Mouse (Mus musculus) liver (tissue): ENCODE results near the gene Zfyve19.

ENCODE experiments used
- DNase-seq: peaks from one replicate; pipeline ENCODE4 v3.0.0-alpha.2; 2020; ENCODE audit warnings: mixed read lengths

Zfyve19 gene

GRCm38 (mm10) chr2:119254976-119255375, 46.6 kb downstream of the Zfyve19 start:
- no peak for DNase-seq

GRCm38 (mm10) chr2:119260518-119260917, 52.1 kb downstream of the Zfyve19 start:
- no peak for DNase-seq

- DNase-seq = no peak
Observed at GRCm38 (mm10) chr2:119261326-119261725, 52.9 kb downstream of the Zfyve19 start.

GRCm38 (mm10) chr2:119262978-119263377, 54.6 kb downstream of the Zfyve19 start:
- DNase-seq = no peak

GRCm38 (mm10) chr2:119263813-119264212, 55.4 kb downstream of the Zfyve19 start:
- DNase-seq = no peak
